51 mouse cellular contexts compared by ENCODE assay signal in genomic region chr7:81904926-81905325, GRCm38 (mm10). TPM values are rescaled to one million over a fixed set of nuclear protein-coding genes. Genes with fewer than 3 reads are reported as not detected.
"Had no signal": no experiment of that assay in that cellular context is flagged by ENCODE, and none has a peak within 500 bp of the region (broad histone marks: within the 10 kb centered on the region; RNA-seq: fewer than 3 reads in every experiment).

No protein-coding gene starts in this region.

- ATAC-seq: hindbrain, postnatal 0 days; inflammation-experienced regulatory T-cells, adult 6 months; intestine, embryonic 15.5 days; intestine, embryonic 16.5 days; intestine, postnatal 0 days had no signal

- H3K4me3 ChIP-seq: heart, embryonic 10.5 days; heart, embryonic 12.5 days; heart, embryonic 13.5 days; heart, embryonic 15.5 days; hindbrain, embryonic 10.5 days; hindbrain, embryonic 12.5 days; hindbrain, embryonic 13.5 days; hindbrain, embryonic 15.5 days; intestine, embryonic 15.5 days; kidney, embryonic 15.5 days; layer of hippocampus, adult 2 months had no signal

- H3K4me1 ChIP-seq: heart, embryonic 10.5 days; heart, embryonic 12.5 days; heart, embryonic 15.5 days; hindbrain, embryonic 10.5 days; hindbrain, embryonic 12.5 days; hindbrain, embryonic 15.5 days; intestine, embryonic 15.5 days had no signal

- H3K27me3 ChIP-seq: heart, embryonic 12.5 days; heart, embryonic 13.5 days; heart, embryonic 15.5 days; hindbrain, embryonic 12.5 days; hindbrain, embryonic 13.5 days; hindbrain, embryonic 15.5 days; intestine, embryonic 15.5 days; kidney, embryonic 15.5 days had no signal

- H3K36me3 ChIP-seq: heart, embryonic 10.5 days; heart, embryonic 12.5 days; heart, embryonic 13.5 days; heart, embryonic 15.5 days; hindbrain, embryonic 13.5 days; hindbrain, embryonic 15.5 days; intestine, embryonic 15.5 days; kidney, embryonic 15.5 days had no signal

- DNase-seq: heart, postnatal 10 days; heart, postnatal 14 days; heart, postnatal 36 days; heart, postnatal 4 days; kidney, adult 11 months; kidney, adult 18-20 months; kidney, adult 2 months; kidney, adult 8-10 months; kidney, adult 9 months; kidney, postnatal 10 days; kidney, postnatal 14 days; kidney, postnatal 25 days; kidney, postnatal 36 days; kidney, postnatal 4 days; layer of hippocampus, adult 9-11 months; layer of hippocampus, postnatal 36 days had no signal

- H3K27ac ChIP-seq: heart, embryonic 10.5 days; heart, embryonic 13.5 days; heart, embryonic 15.5 days; hindbrain, embryonic 10.5 days; hindbrain, embryonic 12.5 days; hindbrain, embryonic 13.5 days; hindbrain, embryonic 14.5 days; hindbrain, embryonic 15.5 days; hindbrain, postnatal 0 days; intestine, embryonic 15.5 days; kidney, embryonic 15.5 days; kidney, postnatal 0 days; layer of hippocampus, adult 2 months had no signal

RNA-seq across cellular contexts. Expression of gene Gm10160, which starts 49.3 kb away (rescaled TPM):
- total RNA-seq: heart, postnatal 10 days; heart, postnatal 14 days; heart, postnatal 25 days; heart, postnatal 36 days; heart, postnatal 4 days; hematopoietic stem cell, adult 5-6 weeks; hindbrain, postnatal 0 days; layer of hippocampus, adult 18-20 months; layer of hippocampus, adult 2 months; layer of hippocampus, adult 8-10 months; layer of hippocampus, postnatal 10 days; layer of hippocampus, postnatal 14 days; layer of hippocampus, postnatal 25 days; layer of hippocampus, postnatal 36 days; left cerebral cortex, adult 18-20 months had no signal
- polyA plus RNA-seq: heart, embryonic 10.5 days; heart, embryonic 11.5 days; heart, embryonic 12.5 days; heart, embryonic 13.5 days; heart, embryonic 14.5 days; heart, embryonic 15.5 days; heart, embryonic 16.5 days; heart, postnatal 0 days; hindbrain, embryonic 10.5 days; hindbrain, embryonic 11.5 days; hindbrain, embryonic 12.5 days; hindbrain, embryonic 13.5 days; hindbrain, embryonic 14.5 days; hindbrain, embryonic 15.5 days; hindbrain, embryonic 16.5 days; hindbrain, postnatal 0 days; inflammation-experienced regulatory T-cells, adult 6 months; intestine, embryonic 14.5 days; intestine, embryonic 15.5 days; intestine, embryonic 16.5 days; intestine, postnatal 0 days; kidney, adult 2 months; kidney, embryonic 14.5 days; kidney, embryonic 15.5 days; kidney, embryonic 16.5 days; kidney, postnatal 0 days; large intestine, adult 2 months had no signal
